8 mouse cellular contexts compared by ENCODE assay signal in the genomic region with DNA sequence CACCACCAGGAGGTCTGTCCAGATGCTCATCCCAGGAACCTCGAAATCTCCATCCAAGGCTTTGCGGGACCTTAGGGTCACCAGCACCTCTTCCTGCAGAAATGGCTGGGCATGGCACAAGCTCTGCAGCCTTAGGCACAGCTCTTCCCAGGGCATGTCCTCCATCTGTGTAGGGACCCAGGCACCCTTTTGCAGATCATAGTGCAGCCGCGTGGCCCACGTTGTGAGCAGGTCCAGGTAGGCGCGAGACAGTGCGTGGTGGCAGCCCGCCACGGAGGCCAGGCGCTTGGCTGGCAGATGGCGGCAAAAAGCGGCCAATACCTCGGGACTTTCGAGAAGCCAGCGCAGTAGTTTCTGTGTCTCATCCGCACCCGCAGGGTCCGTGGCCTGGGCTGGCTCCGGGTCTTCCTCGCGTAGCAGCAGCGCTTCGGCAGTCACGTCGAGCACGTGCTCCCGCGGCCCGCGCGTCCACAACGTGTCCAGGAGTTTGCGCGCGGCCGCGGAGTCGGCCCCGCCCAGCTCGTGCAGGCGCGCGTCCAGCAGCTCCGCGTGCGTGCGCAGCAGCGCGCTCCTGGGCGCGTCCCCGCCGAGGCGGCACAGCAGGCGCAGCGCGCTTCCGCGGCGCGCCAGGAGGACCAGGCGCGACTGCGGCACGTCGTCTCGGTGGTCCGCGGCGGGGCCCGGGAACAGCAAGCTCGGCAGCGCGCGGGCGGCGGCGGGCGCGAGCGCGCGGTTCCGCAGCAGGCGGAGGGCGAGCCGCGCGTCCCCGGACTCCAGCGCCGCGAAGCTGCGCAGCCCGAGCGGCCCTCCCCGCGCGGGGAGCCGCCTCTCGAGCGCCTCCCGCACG. TPM values are rescaled to one million over a fixed set of nuclear protein-coding genes. Genes with fewer than 3 reads are reported as not detected.
DNase-seq lines count a peak whose midpoint lies in the region; ATAC-seq lines count a peak whose summit lies in the region.

A gene (plus strand): TSS at position 766 of the 847 bp plus-strand sequence.

- H3K9ac ChIP-seq in intestine, embryonic 15.5 days, result peak within 1 kb of the TSS; percentile 89

- H3K27me3 ChIP-seq in intestine, embryonic 15.5 days (replicated peaks), result no peaks in the 10 kb centered on the region

- ATAC-seq in intestine, embryonic 15.5 days, result peak; percentile 89
- peak; percentile 58 for ATAC-seq in megakaryocyte-erythroid progenitor cell, adult 5-6 weeks (replicated peaks; ENCODE audit: low FRiP score, low TSS enrichment, poor library complexity, severe bottlenecking)

- H3K4me2 ChIP-seq in intestine, embryonic 15.5 days (replicated peaks), result peak within 1 kb of the TSS; percentile 83

- intact Hi-C loops in gastrocnemius, postnatal 36 days (cut with DNase I), result no loop called here
- intact Hi-C loops in left cerebral cortex, postnatal 14 days (cut with DNase I), result loop anchor here (5.0 kb wide), 1 partner anchor 111 kb away; no protein-coding TSS in a partner anchor

- peak within 1 kb of the TSS; percentile 97 for H3K27ac ChIP-seq in intestine, embryonic 15.5 days

- H3K36me3 ChIP-seq in intestine, embryonic 15.5 days, result no peaks in the 10 kb centered on the region

- H3K4me1 ChIP-seq in intestine, embryonic 15.5 days (replicated peaks), result peaks cover 5% of the 10 kb centered on the region

- 6% methylated on average over 105 of the region's 105 CpGs for WGBS in intestine, embryonic 15.5 days

- no peaks in the 10 kb centered on the region for H3K9me3 ChIP-seq in intestine, embryonic 15.5 days

- peak within 1 kb of the TSS; percentile 75 for H3K4me3 ChIP-seq in intestine, embryonic 15.5 days (replicated peaks)

- DNase-seq in adrenal gland, adult 8-10 months, result peak; percentile 75
- DNase-seq in embryo, embryonic 11.5 days (ENCODE audit: low read depth, low spot score), result peak; percentile 81
- DNase-seq in gastrocnemius, postnatal 36 days, result peak; percentile 78 to 90
- DNase-seq in left cerebral cortex, postnatal 14 days (ENCODE audit: low spot score in 2 of 2), result peak; percentile 89 to 95
- DNase-seq in right cerebral cortex, postnatal 14 days, result peak; percentile 91
- DNase-seq in urinary bladder, postnatal 25 days (ENCODE audit: low spot score), result peak; percentile 91

RNA-seq across cellular contexts. Expression of the gene that starts here (rescaled TPM):
- total RNA-seq in adrenal gland, adult 8-10 months (2022), result 10 to 100 TPM; 45.7 to 85.5 (median 58.7) TPM
- 1 to 10 TPM; 2.6 to 3.0 TPM for total RNA-seq in gastrocnemius, postnatal 36 days (2021)
- polyA plus RNA-seq in intestine, embryonic 15.5 days (2015; fragmentation: Nextera tagmentation; extraction: Ambion mirVana), result 12.0 and 13.8 TPM in 2 replicates
- total RNA-seq in left cerebral cortex, postnatal 14 days (2021), result 10 to 100 TPM; 13.7 to 17.3 TPM
- total RNA-seq in megakaryocyte-erythroid progenitor cell, adult 5-6 weeks (2014; fragmentation: Nextera tagmentation), result 8.5 and 21.8 TPM in 2 replicates
- 6.3 and 9.0 TPM in 2 replicates for total RNA-seq in megakaryocyte-erythroid progenitor cell, adult 5-6 weeks (2017)

Comparison
In these comparisons a context has a peak if more than half of its experiments do, and no peak if none do; other contexts are left out.
1. Peak in every context shown above with its lines: DNase-seq, ATAC-seq, H3K4me3 ChIP-seq and H3K27ac ChIP-seq.